Mouse (Mus musculus) embryonic facial prominence, embryonic 14.5 days (tissue): ENCODE data around the gene Map4k1. TPM values are rescaled to one million over a fixed set of nuclear protein-coding genes. Genes with fewer than 3 reads are reported as not detected.
A peak's percentile ranks its signal among the peaks of the same experiment; 100 is the strongest.

Source experiments
- ATAC-seq: fragments of 200-750 bp; cut with Nextera tagmentation; 2 replicates; pipeline ENCODE4 v1.8.0; 2017; ENCODE audit warnings: low read depth, moderate number of reproducible peaks, moderate TSS enrichment
- DNase-seq: peaks from one replicate; pipeline ENCODE4 v3.0.0-alpha.2; 2015; ENCODE audit warnings: low spot score
- H3K27ac ChIP-seq: fragments of 300-500 bp; sonication (generic); replicated peaks from 2 replicates; pipeline ENCODE4 v1.5.1; 2014; ENCODE audit warnings: low read depth, mild to moderate bottlenecking, low read length, moderate library complexity
- H3K27me3 ChIP-seq: fragments of 300-500 bp; sonication (generic); replicated peaks from 2 replicates; pipeline ENCODE4 v1.6.1; 2014; ENCODE audit warnings: low read length; ENCODE audit not compliant: control insufficient read depth, insufficient read depth
- H3K36me3 ChIP-seq: fragments of 300-500 bp; sonication (generic); 2 replicates; pipeline ENCODE4 v1.6.1; 2014; ENCODE audit warnings: low read length, mixed read lengths; ENCODE audit not compliant: control insufficient read depth, insufficient read depth
- H3K4me1 ChIP-seq: fragments of 300-500 bp; sonication (generic); 2 replicates; pipeline ENCODE4 v1.6.1; 2014; ENCODE audit warnings: antibody characterized with exemption, low read length; ENCODE audit not compliant: control insufficient read depth, insufficient read depth
- H3K4me2 ChIP-seq: fragments of 300-500 bp; sonication (generic); 2 replicates; pipeline ENCODE4 v1.6.1; 2014; ENCODE audit warnings: low read depth, mild to moderate bottlenecking, low read length, moderate library complexity, mixed read lengths
- H3K4me3 ChIP-seq: fragments of 300-500 bp; sonication (generic); 2 replicates; pipeline ENCODE4 v1.5.1; 2014; ENCODE audit warnings: low read depth, mild to moderate bottlenecking, low read length
- H3K9ac ChIP-seq: fragments of 300-500 bp; sonication (generic); 2 replicates; pipeline ENCODE4 v1.6.1; 2014; ENCODE audit warnings: low read depth, mild to moderate bottlenecking, low read length, moderate library complexity, mixed read lengths
- H3K9me3 ChIP-seq: fragments of 300-500 bp; sonication (generic); 2 replicates; pipeline ENCODE4 v1.6.1; 2016; ENCODE audit warnings: low read length; ENCODE audit not compliant: control insufficient read depth
- WGBS: fragments of 180-500 bp; shearing (Covaris S2); extraction: QIAGEN DNeasy Blood & Tissue Kit; methylation state at CpG from one replicate; pipeline ENCODE4 v1.1.7; 2014; 5-methylcytosine and 5-hydroxymethylcytosine counted together
- microRNA-seq: library from miRNA; unstranded; fragments of <30 nt; microRNA quantifications from one replicate; pipeline ENCODE4, GENCODE M21; 2016; ENCODE audit warnings: borderline number of aligned reads
- polyA plus RNA-seq: library from polyadenylated mRNA; unstranded; fragments of >200 nt; fragmentation: Nextera tagmentation; extraction: Ambion mirVana; gene quantifications from 2 replicates; pipeline ENCODE4 v1.2.1, GENCODE M21; 2014

The Map4k1 gene
- polyA plus RNA-seq, 1 experiment from 2014 or later: 7.2 TPM

GRCm38 (mm10) chr7:29048070-29048469, 66.2 kb downstream of the Map4k1 start:
- Histone ChIP-seq H3K4me1 (peaks cover 3% of the 10 kb centered on the region), H3K9me3 (no peaks in the 10 kb centered on the region), H3K4me2 (no peak overlapping the region), H3K36me3 (no peaks in the 10 kb centered on the region), H3K27ac (no peak overlapping the region), H3K27me3 (peaks cover 13% of the 10 kb centered on the region), H3K4me3 (no peak overlapping the region), H3K9ac (no peak overlapping the region)
- DNase-seq (no peak), ATAC-seq (no peak)
- whole genome bisulfite sequencing: 83% methylated on average over 3 of the region's 3 CpGs

- peaks cover 1% of the 10 kb centered on the region for H3K4me1 ChIP-seq
- DNase-seq (no peak), ATAC-seq (no peak)
- no peak overlapping the region for H3K4me3 ChIP-seq
- H3K4me2 ChIP-seq: no peak overlapping the region
- H3K27me3 ChIP-seq: peaks cover 17% of the 10 kb centered on the region
- H3K36me3 ChIP-seq: no peaks in the 10 kb centered on the region
- WGBS: 79% methylated on average over 11 of the region's 11 CpGs
- no peaks in the 10 kb centered on the region for H3K9me3 ChIP-seq
- H3K9ac ChIP-seq: no peak overlapping the region
- no peak overlapping the region for H3K27ac ChIP-seq
Observed at GRCm38 (mm10) chr7:29048615-29049014, 66.8 kb downstream of the Map4k1 start.

GRCm38 (mm10) chr7:29050797-29051196, 68.9 kb downstream of the Map4k1 start:
- H3K4me2 ChIP-seq: no peak overlapping the region
- no peak for ATAC-seq
- H3K9me3 ChIP-seq: no peaks in the 10 kb centered on the region
- H3K9ac ChIP-seq: no peak overlapping the region
- H3K4me3 ChIP-seq: no peak overlapping the region
- peak; percentile 34 for DNase-seq
- H3K27ac ChIP-seq: no peak overlapping the region
- peaks cover 25% of the 10 kb centered on the region for H3K27me3 ChIP-seq
- no peaks in the 10 kb centered on the region; the same call in 1 of the 2 replicates for H3K4me1 ChIP-seq
- 50% methylated on average over 2 of the region's 2 CpGs for WGBS
- H3K36me3 ChIP-seq: no peaks in the 10 kb centered on the region

- Histone ChIP-seq H3K36me3 (no peaks in the 10 kb centered on the region), H3K4me2 (peak overlapping the region; percentile 39), H3K9ac (no peak overlapping the region; the same call in 1 of the 2 replicates), H3K4me1 (no peaks in the 10 kb centered on the region), H3K27me3 (peaks cover 25% of the 10 kb centered on the region), H3K27ac (no peak overlapping the region), H3K9me3 (no peaks in the 10 kb centered on the region), H3K4me3 (peak overlapping the region; percentile 19)
- ATAC-seq (0 out of 2 replicates have a peak, but pooled peaks have one; percentile 31), DNase-seq (no peak)
- 5% methylated on average over 19 of the region's 19 CpGs for whole genome bisulfite sequencing
Observed at GRCm38 (mm10) chr7:29052821-29053220, 71.0 kb downstream of the Map4k1 start.

Small RNA genes within 50 kb of the gene (microRNA-seq; reads per million reads assigned to microRNA genes)
- not detected for gene Gm44408

Other genes starting within 250 kb of the Map4k1 start
- gene Mrps12, start 240.2 kb upstream of the Map4k1 start, polyA plus RNA-seq: 119 and 120 TPM in 2 replicates
- gene Sars2, start 240.1 kb upstream of the Map4k1 start, polyA plus RNA-seq: 20.5 and 22.9 TPM in 2 replicates
- 3.8 and 12.7 TPM in 2 replicates for gene Ccer2, start 225.9 kb upstream of the Map4k1 start, polyA plus RNA-seq
- 76.8 and 79.3 TPM in 2 replicates for gene Sirt2, start 215.3 kb upstream of the Map4k1 start, polyA plus RNA-seq
- 40.9 and 41.5 TPM in 2 replicates for gene Nfkbib, start 214.5 kb upstream of the Map4k1 start, polyA plus RNA-seq
- gene Rinl, start 193.1 kb upstream of the Map4k1 start, polyA plus RNA-seq: 2.7 and 3.0 TPM in 2 replicates
- gene Hnrnpl, start 173.5 kb upstream of the Map4k1 start, polyA plus RNA-seq: 180 and 182 TPM in 2 replicates
- 183 and 202 TPM in 2 replicates for gene Ech1, start 156.8 kb upstream of the Map4k1 start, polyA plus RNA-seq
- 3.4 and 4.1 TPM in 2 replicates for gene Lgals4, start 148.2 kb upstream of the Map4k1 start, polyA plus RNA-seq
- 27.3 and 53.0 TPM in 2 replicates for gene Lgals7, start 118.2 kb upstream of the Map4k1 start, polyA plus RNA-seq
- gene Capn12, start 100.6 kb upstream of the Map4k1 start, polyA plus RNA-seq: 0.58 and 0.72 TPM in 2 replicates
- gene Actn4, start 19.7 kb upstream of the Map4k1 start, polyA plus RNA-seq: 256 and 280 TPM in 2 replicates
- 403 and 404 TPM in 2 replicates for gene Eif3k, start 186 bp upstream of the Map4k1 start, polyA plus RNA-seq
- gene Ryr1, start 143.1 kb downstream of the Map4k1 start, polyA plus RNA-seq: 10.6 and 11.5 TPM in 2 replicates
- gene Rasgrp4, start 152.8 kb downstream of the Map4k1 start, polyA plus RNA-seq: 0.54 and 0.78 TPM in 2 replicates
- 15.4 and 16.5 TPM in 2 replicates for gene Fam98c, start 174.2 kb downstream of the Map4k1 start, polyA plus RNA-seq
- gene Ggn, start 188.2 kb downstream of the Map4k1 start, polyA plus RNA-seq: 0.51 and 0.72 TPM in 2 replicates
- 3.0 and 3.6 TPM in 2 replicates for gene Spred3, start 188.4 kb downstream of the Map4k1 start, polyA plus RNA-seq
- gene Psmd8, start 198.7 kb downstream of the Map4k1 start, polyA plus RNA-seq: 244 and 264 TPM in 2 replicates
- gene Catsperg1, start 232.0 kb downstream of the Map4k1 start, polyA plus RNA-seq: 0.19 and 0.47 TPM in 2 replicates